Mouse (Mus musculus) c-Kit-positive CD71-positive TER-119-positive erythroid progenitor cells, embryonic 14.5 days (primary cell): Measurements from ENCODE around the gene Sec16a.

ENCODE experiments used
- DNase-seq: peaks from one replicate; pipeline ENCODE4 v3.0.0-alpha.2; 2013; ENCODE audit warnings: low spot score

Sec16a gene

DNA sequence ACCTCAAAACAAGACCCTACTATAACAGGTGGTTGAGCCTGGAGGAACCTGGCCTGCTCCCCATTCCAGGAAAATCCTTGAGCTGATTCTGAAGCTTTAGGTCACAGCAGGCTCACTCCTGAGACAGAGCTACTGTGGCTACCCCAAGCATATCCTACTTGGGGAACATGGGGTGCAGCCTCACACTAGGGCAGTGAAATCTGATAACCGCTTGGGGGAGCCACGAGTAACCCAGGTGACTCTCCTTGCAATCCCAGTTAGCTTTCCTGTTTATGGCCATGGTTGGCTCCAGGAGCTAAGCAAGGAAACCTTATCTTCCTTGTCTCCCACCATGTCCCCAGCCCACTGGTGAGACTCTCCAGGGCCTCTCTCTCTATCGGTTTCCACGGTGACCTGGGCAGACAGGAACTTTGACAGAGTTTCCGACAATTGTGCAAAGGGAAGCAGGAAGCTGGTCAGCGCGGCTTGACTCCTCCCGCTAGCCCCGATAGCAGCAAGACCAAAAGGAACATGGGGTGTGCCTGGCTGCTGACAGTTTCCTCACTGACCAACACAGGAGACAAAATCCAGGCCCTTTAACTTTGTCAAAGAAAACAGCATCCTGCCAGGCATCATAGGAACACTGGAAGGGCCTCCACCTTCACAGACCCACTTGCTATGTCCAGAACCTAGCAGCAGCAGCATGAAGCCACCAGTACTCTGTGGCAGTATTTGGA lies 29.9 kb upstream of the Sec16a start:
- no peak for DNase-seq

DNA sequence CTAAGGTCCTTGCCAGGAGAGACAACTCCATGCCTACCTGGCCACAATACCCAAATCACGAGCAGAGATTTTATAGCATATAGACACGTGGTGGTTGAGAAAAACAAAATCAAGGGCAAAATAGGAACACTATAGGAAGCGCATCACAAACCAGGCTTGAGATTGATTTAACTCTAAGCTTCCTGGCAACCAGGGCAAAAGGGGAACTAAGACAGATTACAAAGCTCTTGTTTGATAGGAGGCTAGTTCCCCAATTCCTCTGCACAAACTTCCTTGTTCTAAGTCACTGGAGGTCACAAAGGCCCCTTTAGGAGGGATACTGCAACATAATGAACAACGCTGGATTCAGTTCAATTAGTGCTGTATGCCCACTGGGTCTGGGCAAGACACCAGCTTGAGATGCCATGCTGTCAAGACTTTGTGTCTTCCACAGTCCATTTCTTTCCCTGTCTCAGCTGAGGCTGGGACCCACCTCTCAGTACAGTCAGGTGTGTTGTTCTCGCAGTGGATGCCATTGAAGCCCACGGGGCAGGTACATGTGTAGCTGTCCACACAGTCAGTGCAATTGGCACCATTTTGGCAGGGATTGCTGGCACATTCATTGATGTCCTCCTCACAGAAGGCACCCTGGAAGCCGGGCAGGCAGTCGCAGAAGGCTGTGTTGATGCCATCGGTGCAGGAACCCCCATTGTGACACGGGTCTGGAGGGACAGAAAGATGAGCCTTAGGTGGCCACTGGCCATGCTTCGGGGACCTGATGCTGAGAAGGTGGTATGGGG lies 27.5 kb upstream of the Sec16a start:
- DNase-seq = no peak

DNA sequence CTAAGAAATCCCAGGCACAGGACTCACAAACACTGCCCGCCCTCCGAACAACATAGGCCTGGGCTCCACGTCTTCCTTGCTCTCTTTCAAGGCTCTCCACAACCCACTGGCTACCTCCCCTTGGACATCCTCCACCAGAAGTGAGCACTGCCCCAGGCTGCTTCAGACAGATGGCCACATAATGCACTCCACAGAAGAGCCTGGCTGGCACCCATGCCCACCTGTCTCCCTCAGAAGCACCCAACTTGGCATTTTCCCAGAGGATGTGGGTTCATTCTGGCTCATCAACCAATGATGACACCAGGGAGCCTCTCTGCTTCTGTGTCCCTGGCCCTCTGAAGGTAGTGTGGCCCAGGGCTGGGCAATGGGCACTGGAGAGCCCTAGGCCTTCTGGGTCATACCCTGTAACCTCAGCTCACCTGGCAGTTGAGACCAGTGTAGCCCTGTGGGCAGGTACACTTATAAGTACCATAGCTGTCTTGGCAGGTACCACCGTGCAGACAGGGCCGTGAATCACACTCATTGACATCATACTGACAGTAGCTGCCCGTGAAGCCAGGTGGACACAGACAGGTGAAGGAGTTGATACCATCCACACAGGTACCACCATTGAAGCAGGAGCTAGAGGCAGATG lies 26.8 kb upstream of the Sec16a start:
- DNase-seq = no peak

DNA sequence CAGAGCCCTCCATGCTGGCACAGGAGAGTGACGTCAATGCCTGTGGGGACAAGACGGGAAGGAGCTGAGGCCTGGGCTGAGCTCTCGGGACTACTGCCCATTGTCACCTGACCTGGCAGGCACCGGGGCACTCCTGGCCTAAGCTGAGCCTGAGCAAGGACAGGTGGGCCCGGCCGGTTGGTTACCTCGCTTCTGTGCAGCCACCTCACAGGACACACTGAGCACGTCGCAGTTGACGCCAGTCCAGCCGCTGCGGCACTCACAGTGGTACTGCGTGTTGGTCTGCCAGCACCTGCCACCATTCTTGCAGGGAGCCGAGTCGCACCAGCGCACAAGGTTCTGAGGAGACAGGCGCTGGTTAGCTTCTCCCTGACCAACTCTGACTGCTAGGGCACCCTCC lies 26.0 kb upstream of the Sec16a start:
- no peak for DNase-seq

DNA sequence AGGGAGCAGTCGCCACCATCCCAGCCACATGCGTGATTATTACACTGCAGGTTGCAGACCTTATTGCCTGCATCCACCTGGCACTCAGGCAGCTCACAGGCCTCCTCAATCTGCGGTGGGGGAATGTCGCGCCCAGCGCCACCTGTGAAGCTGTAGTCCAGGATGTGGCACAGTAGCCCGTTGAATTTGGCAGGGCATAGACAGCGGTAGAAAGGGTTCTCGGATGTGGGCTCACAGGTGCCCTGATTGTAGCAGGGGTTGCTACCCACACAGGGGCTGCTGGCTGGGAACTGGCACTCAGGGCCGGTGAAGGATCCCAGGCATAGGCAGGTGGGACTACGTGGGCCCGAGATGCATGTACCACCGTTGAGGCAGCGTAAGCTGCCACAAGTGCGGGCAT lies 23.4 kb upstream of the Sec16a start:
- no peak for DNase-seq

DNA sequence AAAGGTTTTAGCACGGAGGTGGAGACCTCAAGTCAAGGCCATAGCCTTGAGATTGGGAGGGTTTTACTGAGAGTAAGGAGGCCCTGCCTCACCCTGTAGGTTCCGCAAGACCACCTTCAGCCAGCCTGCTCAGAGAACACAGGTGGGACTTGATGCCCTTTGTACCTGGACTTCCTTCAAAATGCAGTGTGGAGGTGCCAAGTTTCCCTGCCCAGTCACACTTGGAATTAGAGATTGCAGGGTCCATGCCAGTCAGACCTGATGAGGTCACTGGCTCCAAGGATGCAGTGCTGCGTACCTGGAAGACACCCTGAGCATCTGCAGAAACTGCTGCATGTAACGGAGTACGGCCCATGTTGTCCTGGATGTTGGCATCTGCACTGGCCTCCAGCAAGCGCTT lies 18.4 kb upstream of the Sec16a start:
- DNase-seq = no peak

DNA sequence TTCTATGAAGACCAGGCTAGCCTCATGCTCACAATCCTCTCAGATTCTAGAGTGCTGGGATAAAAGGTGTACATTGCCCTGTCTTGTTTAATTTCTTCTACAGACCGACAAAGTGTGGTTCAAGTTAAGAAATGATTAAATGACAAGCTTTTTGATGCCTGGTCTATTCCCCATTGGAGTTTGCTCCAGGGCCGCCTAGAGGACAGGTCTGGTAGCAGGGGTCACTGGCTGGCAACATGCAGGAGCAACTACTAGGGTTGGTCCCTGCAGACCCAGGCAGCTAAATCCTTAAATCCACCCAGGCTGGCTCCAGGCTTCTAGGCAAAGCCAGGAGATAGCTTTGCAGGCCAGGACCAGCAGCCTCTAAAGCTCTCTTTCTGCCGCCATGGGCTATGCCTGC lies 18.0 kb upstream of the Sec16a start:
- DNase-seq = no peak

DNA sequence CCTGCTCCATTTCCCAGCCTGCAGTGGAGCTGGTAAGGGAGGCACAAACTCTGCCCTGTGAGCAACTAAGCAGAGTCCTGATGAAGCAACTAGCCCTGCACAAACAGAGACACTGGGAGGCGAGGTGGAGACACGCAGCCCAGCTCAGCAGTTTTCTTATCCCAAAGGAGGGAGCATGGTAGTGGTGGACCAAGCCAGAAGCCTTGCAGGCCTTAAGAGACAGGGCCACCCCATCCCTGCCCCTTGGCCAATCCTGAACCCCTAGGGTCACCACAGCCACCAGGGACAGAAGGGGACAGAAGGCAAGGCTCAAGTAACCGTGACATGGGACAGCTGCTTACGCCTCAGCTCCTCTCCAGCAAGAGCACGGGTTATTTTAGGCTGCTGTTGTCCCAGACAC lies 16.7 kb upstream of the Sec16a start:
- no peak for DNase-seq

DNA sequence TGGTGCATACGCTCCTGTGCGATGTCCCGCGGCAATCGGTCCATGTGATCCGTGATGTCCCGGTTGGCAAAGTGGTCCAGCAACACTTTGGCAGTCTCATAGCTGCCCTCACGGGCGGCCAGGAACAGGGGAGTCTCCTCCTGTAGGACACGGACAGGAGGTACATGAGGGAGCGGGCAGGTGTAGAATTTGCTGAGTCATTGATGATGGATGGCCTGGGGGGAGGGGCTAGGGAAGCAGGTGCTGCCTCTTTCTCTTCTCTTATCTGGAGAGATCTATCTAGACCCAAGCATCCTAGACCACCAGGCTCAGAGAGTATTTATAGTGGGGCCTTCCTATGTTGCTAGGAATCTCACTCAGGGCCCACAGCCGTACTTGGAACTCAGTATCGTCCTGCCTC lies 15.8 kb upstream of the Sec16a start:
- DNase-seq = no peak

DNA sequence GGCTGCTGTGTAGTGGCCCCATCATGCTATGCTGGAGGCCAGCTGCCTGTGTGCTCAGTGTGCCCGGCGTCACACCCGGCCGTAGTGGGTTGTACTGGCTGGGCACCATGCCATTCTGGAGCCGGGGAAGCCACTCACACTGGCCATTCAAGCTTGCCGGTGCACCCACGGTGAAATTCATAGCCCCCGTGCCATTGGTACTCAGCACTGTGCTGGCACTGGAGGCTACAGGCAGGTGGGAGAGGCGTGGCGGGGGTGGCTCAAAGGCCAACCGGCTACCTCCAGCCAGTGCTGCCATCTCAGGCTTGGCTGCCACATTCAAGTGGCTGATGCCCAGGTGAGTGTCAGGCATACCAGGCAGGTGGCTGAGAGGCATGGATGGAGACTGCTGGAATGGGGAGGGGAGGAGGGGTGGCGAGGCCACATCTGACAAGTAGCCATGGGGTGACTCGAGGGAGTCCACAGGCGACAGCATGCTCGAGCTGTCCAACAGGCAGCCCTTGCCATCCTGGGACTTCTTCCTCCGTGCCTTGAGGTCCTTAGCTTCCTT lies 15.2 kb upstream of the Sec16a start:
- no peak for DNase-seq

DNA sequence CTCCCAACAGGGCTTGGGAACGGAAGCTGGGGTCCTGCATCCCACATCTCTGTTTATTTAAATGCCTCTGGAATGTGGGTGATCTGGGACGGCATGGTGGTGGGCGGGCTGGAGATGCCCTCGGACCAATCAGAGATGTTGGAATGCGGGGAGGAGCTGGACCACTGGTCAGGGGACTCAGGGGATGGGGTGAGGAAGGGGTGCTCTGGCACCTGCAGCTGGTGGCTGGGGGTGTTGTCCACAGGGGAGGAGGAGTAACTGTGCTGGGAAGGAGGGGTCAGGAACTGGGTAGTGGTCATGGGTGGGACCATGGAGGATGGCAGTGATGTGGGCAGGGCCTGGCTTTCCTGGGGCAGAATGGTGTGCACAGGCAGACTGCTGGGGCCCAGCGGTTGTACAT lies 14.5 kb upstream of the Sec16a start:
- DNase-seq = no peak

DNA sequence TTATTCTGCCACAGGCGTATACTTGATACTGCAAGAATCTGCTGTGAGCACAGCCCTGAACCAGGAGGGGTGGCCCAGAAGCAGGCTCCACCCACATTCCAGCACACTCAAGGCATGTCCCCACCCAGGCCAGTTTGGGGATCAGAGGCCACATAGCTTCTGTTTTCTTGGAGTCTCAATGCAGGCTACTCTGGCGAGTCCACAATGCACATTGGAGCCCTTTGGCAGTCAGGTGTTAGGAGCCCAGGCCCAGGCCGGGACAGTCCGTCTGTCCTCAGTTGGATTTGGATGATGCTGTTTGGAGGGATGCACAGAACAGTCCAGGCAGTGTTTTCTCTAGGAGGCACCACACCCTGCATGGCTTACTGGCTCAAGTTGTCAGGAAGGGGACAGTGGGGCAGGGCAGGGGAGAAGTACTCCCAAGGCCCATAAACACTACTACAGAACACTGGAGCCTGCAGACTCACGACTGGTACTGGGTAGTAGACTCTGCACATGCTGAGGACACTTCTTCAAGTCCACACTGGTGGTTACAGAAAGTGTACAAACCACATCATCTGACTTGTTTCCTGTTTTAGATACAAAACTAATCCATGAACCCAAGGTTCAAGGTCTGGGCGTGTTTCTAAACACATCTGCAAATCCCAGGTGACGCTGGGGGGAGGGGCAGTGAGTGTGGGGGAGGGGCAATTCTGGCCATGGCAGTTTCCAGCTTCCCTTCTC lies 13.5 kb upstream of the Sec16a start:
- no peak for DNase-seq

DNA sequence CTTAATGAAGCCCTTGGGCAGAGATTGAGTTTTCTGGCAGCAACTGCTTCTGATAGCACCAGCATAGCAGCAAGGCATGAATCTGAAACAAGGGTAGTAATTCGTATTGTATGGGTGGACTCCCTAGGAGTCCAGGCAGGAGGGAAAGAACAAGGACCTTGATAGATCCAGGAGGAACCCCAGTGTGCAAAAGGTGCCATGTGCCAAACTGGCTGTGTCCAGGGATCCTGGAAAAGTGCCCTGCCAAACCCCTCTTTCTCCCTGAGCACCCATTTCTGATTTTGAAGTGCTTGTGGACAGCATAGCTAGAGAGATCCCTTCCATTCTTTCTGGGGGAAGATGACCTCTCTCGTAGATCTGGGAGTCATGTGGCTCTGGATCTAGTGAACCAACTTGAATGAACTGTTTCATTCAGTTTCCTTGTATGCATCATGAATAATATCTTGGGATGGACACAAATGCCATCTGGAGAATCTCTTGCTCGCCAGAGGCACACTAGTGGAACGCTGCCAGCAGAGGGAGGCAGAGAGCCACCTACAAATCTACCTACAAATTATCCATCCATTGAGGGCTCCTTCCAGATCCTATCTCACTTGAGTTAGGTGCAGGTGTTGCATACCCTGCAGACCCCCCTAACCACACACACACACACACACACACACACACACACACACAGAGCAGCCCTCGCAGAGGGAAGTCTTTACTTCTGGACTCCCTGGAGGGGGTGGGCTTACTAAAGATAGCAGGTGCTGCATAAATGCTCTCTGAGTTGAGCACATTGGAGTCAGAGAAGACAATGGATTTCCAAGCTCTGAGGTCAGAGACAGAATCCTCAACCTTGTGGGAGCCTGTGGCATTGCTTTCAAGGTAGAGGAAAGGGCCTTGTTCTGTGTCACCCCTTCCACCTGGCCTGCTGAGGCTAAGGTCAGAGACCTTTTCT lies 4.4 kb upstream of the Sec16a start:
- peak; percentile 50 for DNase-seq

DNA sequence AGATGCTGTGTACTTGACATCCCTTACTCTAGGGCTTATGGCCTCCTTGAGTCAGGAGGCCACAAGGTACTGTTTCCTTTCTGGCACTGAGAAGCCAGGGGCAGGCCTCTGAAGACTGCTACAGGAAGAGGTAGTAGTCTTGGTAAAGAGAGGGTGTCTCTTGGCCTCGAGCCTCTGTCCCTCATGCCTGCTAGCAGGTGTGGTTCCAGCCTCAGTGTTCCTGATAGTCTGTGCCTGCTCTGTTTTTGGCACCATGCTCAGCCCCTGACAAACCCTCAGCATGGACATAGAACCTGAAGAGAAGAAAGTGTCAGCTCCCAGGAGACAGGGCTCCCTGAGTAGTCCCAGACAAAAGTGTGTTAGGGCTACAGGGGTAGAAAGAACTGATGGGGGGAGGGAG lies 2.4 kb upstream of the Sec16a start:
- no peak for DNase-seq

DNA sequence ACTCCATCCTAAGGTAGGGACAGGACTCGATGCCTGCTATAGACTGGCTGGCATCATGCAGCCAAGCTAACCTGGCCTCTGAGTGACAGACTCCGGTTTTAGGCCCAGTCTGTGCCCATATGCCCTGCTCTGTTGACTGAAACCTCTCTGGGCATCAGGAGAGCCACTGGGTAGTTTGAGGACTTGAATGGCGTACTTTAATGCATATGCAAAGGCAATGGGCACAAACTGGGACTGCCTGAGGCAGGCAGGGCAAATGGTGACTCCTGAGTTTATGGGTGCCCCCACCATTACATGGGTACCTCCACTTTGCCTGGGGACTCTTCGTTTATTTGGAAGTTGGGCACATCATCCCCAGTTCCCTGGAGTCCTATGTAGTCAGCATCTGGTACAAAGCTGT lies 1.7 kb upstream of the Sec16a start:
- DNase-seq = no peak

DNA sequence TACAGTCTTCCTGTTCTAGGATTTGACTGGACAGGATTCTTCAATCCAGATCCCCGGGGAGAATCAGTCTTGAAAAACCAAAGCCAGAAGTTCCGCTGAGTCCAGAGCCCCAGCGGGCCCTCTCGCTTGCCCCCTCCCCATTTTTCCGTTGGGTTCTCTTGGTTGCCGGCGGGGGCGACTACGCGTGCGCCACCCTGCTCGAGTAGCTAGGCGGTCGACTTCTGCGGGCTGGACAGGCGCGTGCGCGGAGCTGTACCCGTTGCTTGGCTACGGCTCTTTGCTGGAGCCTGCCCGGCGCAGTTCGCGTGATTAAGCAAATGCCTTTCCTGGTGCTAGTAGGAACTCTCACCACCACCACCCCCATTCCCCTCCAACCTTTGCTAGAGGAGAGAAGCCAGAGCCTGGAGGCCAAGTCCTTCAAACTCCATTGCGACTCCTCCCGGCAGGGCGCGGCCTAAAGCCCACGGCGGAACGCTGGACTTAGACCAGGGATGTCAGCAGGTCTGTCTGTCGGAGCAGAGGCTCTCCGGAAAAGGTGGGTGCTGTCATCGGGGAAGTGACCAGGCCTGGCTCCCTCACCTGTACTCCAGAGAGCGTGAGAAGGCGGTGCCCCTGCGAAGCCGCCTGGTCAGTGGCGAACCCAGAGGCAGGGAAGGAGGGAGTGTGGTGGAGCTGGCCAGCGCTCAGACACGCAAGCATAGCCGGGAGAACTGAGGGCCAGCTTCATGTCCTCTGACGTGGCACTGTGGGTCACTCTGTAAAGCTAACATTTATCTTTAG lies 840 bp upstream of the Sec16a start:
- no peak for DNase-seq

DNA sequence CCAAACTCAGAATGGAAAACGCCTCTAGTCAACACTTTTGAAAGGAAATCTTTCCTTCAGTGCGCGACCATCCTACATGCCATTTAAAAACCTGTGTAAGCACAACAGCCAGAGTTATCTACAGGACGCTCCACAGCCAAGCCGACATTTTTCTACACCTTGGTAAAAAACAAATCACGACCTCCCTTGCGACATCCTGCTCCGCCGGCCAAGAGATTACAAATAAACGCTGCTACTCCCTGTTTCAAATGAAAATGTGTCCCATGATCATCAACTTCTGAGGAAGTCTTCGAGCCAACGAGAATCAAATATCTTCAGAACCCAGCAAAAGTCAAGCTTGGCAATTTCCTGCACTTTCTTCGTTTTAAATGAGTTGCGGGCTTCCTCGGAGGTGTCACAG lies 648 bp downstream of the Sec16a start:
- DNase-seq = peak; percentile 15

DNA sequence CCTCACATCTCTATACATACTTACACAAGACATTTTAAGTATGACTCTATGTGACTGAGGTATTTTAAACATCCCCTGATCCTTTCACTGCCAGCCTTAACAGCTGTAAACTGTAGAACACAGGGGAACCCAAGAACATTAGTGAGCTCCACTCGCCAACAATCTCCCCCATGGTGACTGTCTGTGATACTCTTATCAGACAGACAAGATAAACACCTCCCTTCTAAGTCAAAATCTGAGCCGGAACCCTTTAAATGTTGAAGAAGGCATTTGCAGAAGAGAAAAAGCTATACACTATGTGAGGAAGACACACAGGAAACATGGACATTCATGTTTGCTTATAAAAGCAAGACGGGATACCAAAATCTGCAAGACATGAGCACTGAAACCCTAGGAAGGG lies 1.1 kb downstream of the Sec16a start:
- DNase-seq = no peak

DNA sequence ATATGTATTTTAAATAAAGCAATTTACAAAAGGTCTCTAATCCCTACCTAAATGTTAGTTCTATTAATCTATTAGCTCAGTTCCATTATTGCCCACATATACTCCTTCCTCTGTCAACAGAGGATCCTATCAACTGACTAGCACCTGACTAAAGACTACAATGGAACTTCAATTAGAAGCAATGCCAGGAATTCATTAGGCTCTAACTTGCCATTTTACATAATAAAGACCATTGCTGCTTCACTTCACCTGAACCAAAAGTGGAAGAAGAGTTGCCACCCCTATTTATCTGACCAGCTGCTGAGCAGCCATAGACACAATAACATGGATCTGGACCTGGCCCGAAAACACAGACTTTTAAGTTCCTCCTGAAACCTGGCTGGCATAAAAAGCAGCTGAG lies 2.2 kb downstream of the Sec16a start:
- no peak for DNase-seq

DNA sequence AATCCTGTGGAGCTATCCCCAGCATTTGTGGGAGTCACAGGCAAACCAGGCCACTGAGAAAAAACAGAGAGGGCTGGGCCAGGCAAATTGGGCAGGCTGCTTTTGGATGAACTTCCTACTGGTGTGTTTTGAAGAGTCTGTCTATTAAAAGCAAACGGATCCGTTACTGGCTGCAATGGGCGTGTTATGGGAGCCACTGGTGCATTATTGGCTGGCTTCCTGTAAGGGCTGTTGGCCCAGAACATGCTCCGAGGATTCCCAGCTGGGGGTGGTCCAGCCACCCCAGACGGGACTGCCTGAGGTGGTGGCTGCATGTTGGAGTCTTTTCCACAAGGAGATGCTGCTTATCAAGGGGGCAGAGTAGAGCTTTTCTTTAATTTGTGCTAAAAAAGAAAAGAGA lies 3.3 kb downstream of the Sec16a start:
- DNase-seq = no peak

DNA sequence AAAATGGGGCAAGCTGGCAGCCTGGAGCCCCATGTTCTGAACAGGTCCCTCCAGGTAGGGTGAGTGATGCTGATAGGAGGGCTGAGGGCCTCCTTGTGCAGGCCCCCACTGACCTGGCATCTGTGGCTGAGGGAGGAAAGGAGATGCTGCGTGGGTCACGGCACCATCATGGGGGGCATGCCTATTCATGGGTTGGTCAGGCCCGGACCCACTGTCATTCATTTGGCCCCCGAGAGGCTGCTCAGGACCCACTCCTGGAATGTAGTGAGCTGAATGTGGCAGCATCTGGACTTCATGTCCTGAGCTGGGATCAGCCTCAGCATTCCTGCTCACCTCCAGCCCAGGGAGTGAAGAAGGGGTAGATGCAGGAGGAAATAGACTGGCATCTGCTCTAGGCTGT lies 3.8 kb downstream of the Sec16a start:
- DNase-seq = no peak
